Mouse (Mus musculus): Measurements from ENCODE around the gene Wdr63. TPM values are rescaled to one million over a fixed set of nuclear protein-coding genes. Genes with fewer than 3 reads are reported as not detected.

Wdr63 gene
- total and polyA plus RNA-seq, 3 experiments: not detected

DNA sequence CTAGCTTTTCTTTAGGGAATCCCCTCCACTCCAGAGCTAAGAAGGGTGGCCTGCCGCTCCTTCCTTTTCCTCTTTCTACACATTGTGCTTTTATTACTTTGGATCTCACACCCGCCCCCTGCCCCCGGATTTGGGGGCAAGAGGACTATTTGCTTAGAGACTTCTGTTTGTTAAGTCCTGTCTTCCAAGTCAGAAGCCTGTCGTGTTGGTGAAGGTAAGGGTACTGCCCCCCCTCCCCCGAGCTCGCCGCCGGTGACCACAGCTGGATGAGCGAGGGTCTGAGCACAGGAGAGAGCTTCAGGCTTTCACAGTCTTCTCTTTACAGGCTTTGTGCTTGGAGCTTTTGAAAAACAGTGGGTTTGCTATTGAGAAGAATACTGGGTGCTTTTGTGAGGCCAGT lies 90.4 kb downstream of the Wdr63 start:
- Histone ChIP-seq H3K4me1 (ENCODE audit: control insufficient read depth in 1 of 2, insufficient read depth in 2 of 2, low read length in 2 of 2) (no peaks in the 10 kb centered on the region), H3K79me2 (ENCODE audit: control insufficient read depth, insufficient read depth, low read length, poor library complexity) (no peaks in the 10 kb centered on the region), H3K4me3 (ENCODE audit: control insufficient read depth in 1 of 2, insufficient read depth in 1 of 2, low read depth in 2 of 2, low read length in 2 of 2) (no peak overlapping the region), H3K9ac (ENCODE audit: control insufficient read depth, low read depth, low read length, poor library complexity, severe bottlenecking) (no peak overlapping the region), H3K27ac (ENCODE audit: control insufficient read depth, low read depth, low read length) (no peak overlapping the region), H3K36me3 (ENCODE audit: control insufficient read depth in 1 of 2, insufficient read depth in 2 of 2, low read length in 2 of 2) (peaks cover 0 to 23% of the 10 kb centered on the region in 2 experiments; a peak in 2 of 4 replicates), H3K27me3 (ENCODE audit: control insufficient read depth in 1 of 2, insufficient read depth in 2 of 2, low read length in 2 of 2) (no peaks in the 10 kb centered on the region; a peak in 1 of 4 replicates), H3K9me3 (replicated peaks; ENCODE audit: insufficient read depth, low read length) (no peaks in the 10 kb centered on the region)
- no peak for DNase-seq (ENCODE audit: low read depth, low spot score)
- TF ChIP-seq KAT2A (conservative IDR thresholded peaks at IDR 0.05; ENCODE audit: low read depth, low read length) (no peak), JUND (IDR thresholded peaks at IDR 0.05; ENCODE audit: low read depth, low read length) (no peak), MAFK (IDR thresholded peaks at IDR 0.05; ENCODE audit: borderline replicate concordance, low read depth, low read length) (no peak), POLR2AphosphoS2 (IDR thresholded peaks at IDR 0.05; ENCODE audit: low read length) (no peak), RCOR1 (IDR thresholded peaks at IDR 0.05; ENCODE audit: low read depth, low read length) (no peak), RAD21 (IDR thresholded peaks at IDR 0.05; ENCODE audit: low read depth, low read length) (no peak), ZC3H11A (IDR thresholded peaks at IDR 0.05; ENCODE audit: low read depth, low read length) (no peak), MAX (IDR thresholded peaks at IDR 0.05; ENCODE audit: low read length) (no peak), NRF1 (IDR thresholded peaks at IDR 0.05; ENCODE audit: insufficient read depth, low read depth, low read length, poor library complexity, severe bottlenecking) (no peak), UBTF (IDR thresholded peaks at IDR 0.05; ENCODE audit: borderline replicate concordance, insufficient read depth, low read depth, low read length) (no peak), EP300 (IDR thresholded peaks at IDR 0.05; ENCODE audit: low read depth in 1 of 2, low read length in 2 of 2) (no peak), MYB (IDR thresholded peaks at IDR 0.05; ENCODE audit: low read depth, low read length) (no peak), GABPA (IDR thresholded peaks at IDR 0.05; ENCODE audit: low read depth, low read length) (no peak), MAZ (IDR thresholded peaks at IDR 0.05; ENCODE audit: low read depth, low read length) (no peak), BHLHE40 (IDR thresholded peaks at IDR 0.05; ENCODE audit: borderline replicate concordance, low read depth, low read length) (no peak), SMC3 (IDR thresholded peaks at IDR 0.05; ENCODE audit: low read depth, low read length) (no peak)

DNA sequence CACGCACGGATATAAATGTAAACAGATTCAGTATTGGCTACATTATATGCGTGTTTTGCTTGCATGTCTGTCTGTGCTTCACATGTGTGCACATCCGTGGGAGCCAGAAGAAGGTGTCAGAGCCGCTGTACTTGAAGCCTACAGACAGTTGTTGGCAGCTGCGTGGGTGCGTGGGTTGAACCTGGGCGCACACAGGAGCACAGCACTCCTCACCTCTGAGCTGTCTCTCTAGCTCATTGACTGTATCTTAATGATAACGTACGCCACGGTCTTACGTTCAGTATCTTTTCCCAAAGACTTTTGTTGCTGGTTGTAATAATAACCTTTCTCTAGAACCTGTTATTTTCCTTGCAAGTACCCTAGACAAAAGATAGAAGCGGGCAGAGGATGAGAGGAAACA lies 91.0 kb downstream of the Wdr63 start:
- H3K36me3 ChIP-seq (ENCODE audit: control insufficient read depth in 1 of 2, insufficient read depth in 2 of 2, low read length in 2 of 2): peaks cover 0 to 22% of the 10 kb centered on the region in 2 experiments; a peak in 2 of 4 replicates
- no peak for DNase-seq (ENCODE audit: low read depth, low spot score)
- H3K4me1 ChIP-seq (ENCODE audit: control insufficient read depth in 1 of 2, insufficient read depth in 2 of 2, low read length in 2 of 2): no peaks in the 10 kb centered on the region
- TF ChIP-seq SMC3 (IDR thresholded peaks at IDR 0.05; ENCODE audit: low read depth, low read length): no peak
- no peak for TF ChIP-seq CTCF (IDR thresholded peaks at IDR 0.05 in 2 of 3, conservative IDR thresholded peaks at IDR 0.05 in 1 of 3; ENCODE audit: control insufficient read depth in 1 of 3, insufficient read depth in 1 of 3, low read depth in 2 of 3, low read length in 3 of 3, poor library complexity in 1 of 3, severe bottlenecking in 1 of 3)
- TF ChIP-seq RAD21 (IDR thresholded peaks at IDR 0.05; ENCODE audit: low read depth, low read length): no peak
- TF ChIP-seq ZNF384 (IDR thresholded peaks at IDR 0.05; ENCODE audit: low read depth, low read length): no peak
- no peak for TF ChIP-seq USF1 (IDR thresholded peaks at IDR 0.05; ENCODE audit: low read depth, low read length)
- no peak for TF ChIP-seq ELF1 (IDR thresholded peaks at IDR 0.05; ENCODE audit: low read depth, low read length)
- no peak for TF ChIP-seq MYB (IDR thresholded peaks at IDR 0.05; ENCODE audit: low read depth, low read length)
- TF ChIP-seq MYC (IDR thresholded peaks at IDR 0.05; ENCODE audit: low read depth, low read length): no peak
- TF ChIP-seq CHD2 (IDR thresholded peaks at IDR 0.05; ENCODE audit: low read length): no peak
- TF ChIP-seq SIN3A (IDR thresholded peaks at IDR 0.05; ENCODE audit: low read length): no peak
- no peak for TF ChIP-seq ZMIZ1 (IDR thresholded peaks at IDR 0.05; ENCODE audit: low read depth, low read length)
- no peak for TF ChIP-seq MAFK (IDR thresholded peaks at IDR 0.05; ENCODE audit: borderline replicate concordance, low read depth, low read length)
- no peak for TF ChIP-seq TBP (IDR thresholded peaks at IDR 0.05; ENCODE audit: low read depth, low read length)
- no peak for TF ChIP-seq ETS1 (IDR thresholded peaks at IDR 0.05; ENCODE audit: low read depth, low read length)
- TF ChIP-seq ZC3H11A (IDR thresholded peaks at IDR 0.05; ENCODE audit: low read depth, low read length): no peak
- TF ChIP-seq POLR2A (IDR thresholded peaks at IDR 0.05; ENCODE audit: control insufficient read depth in 1 of 2, insufficient read depth in 1 of 2, low read depth in 1 of 2, low read length in 2 of 2, poor library complexity in 1 of 2): no peak
- no peak for TF ChIP-seq NRF1 (IDR thresholded peaks at IDR 0.05; ENCODE audit: insufficient read depth, low read depth, low read length, poor library complexity, severe bottlenecking)
- no peak for TF ChIP-seq HCFC1 (IDR thresholded peaks at IDR 0.05; ENCODE audit: low read depth, low read length)
- H3K9ac ChIP-seq (ENCODE audit: control insufficient read depth, low read depth, low read length, poor library complexity, severe bottlenecking): no peak overlapping the region
- 0 out of 2 replicates have a peak, but pooled peaks cover 1% of the 10 kb centered on the region for H3K79me2 ChIP-seq (ENCODE audit: control insufficient read depth, insufficient read depth, low read length, poor library complexity)
- no peak overlapping the region for H3K27ac ChIP-seq (ENCODE audit: control insufficient read depth, low read depth, low read length)
- H3K9me3 ChIP-seq (replicated peaks; ENCODE audit: insufficient read depth, low read length): no peaks in the 10 kb centered on the region
- no peak overlapping the region for H3K4me3 ChIP-seq (ENCODE audit: control insufficient read depth in 1 of 2, insufficient read depth in 1 of 2, low read depth in 2 of 2, low read length in 2 of 2)
- H3K27me3 ChIP-seq (ENCODE audit: control insufficient read depth in 1 of 2, insufficient read depth in 2 of 2, low read length in 2 of 2): no peaks in the 10 kb centered on the region; a peak in 1 of 4 replicates

Data from MEL (cell line).